Mouse (Mus musculus): ENCODE measurements at regions not wholly inside any gene's neighbourhood (a gene's known extent, or its start where the extent isn't known, plus 50 kb on each side); places are given as distances from the start of the nearest gene placed in this dataset.

- peak; percentile 76 to 89 for ATAC-seq (replicated peaks in 1 of 2; ENCODE audit: insufficient read depth in 1 of 2, low FRiP score in 2 of 2, low TSS enrichment in 1 of 2, low read depth in 1 of 2, poor library complexity in 2 of 2, severe bottlenecking in 2 of 2)
Measured at GRCm38 (mm10) chr13:6142771-6143170, 281.5 kb downstream of the Klf6 start.

GRCm38 (mm10) chr13:6153657-6154056, 292.4 kb downstream of the Klf6 start:
- ATAC-seq (replicated peaks in 1 of 2; ENCODE audit: insufficient read depth in 1 of 2, low FRiP score in 2 of 2, low TSS enrichment in 1 of 2, low read depth in 1 of 2, poor library complexity in 2 of 2, severe bottlenecking in 2 of 2), result peak; percentile 91 to 97

DNA sequence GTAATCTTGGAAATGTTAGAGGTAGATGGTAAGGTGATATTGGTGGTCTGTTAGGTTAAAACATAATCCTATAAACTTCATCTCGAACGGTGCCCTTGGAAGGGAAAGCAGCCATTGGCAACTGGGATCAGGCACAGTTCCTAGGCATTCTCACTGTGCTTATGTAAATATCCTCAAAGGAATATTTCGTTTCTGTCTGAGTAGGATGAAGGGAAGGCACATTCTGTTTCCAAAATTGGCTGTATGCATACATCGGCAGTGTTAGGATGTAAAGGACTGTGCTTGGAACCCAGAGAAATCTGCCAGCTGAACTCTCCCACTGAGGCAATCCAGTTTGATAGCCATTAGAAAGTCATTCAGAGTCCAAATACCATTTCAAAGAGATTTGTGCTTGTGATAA, 294.9 kb downstream of the Klf6 start:
- ATAC-seq (replicated peaks in 1 of 2; ENCODE audit: insufficient read depth in 1 of 2, low FRiP score in 2 of 2, low TSS enrichment in 1 of 2, low read depth in 1 of 2, poor library complexity in 2 of 2, severe bottlenecking in 2 of 2), result no peak

GRCm38 (mm10) chr13:6157029-6157428, 295.7 kb downstream of the Klf6 start:
- ATAC-seq (replicated peaks in 1 of 2; ENCODE audit: insufficient read depth in 1 of 2, low FRiP score in 2 of 2, low TSS enrichment in 1 of 2, low read depth in 1 of 2, poor library complexity in 2 of 2, severe bottlenecking in 2 of 2), result no peak

GRCm38 (mm10) chr13:6157946-6158345, 296.7 kb downstream of the Klf6 start:
- ATAC-seq (replicated peaks in 1 of 2; ENCODE audit: insufficient read depth in 1 of 2, low FRiP score in 2 of 2, low TSS enrichment in 1 of 2, low read depth in 1 of 2, poor library complexity in 2 of 2, severe bottlenecking in 2 of 2), result no peak

- no peak for ATAC-seq (replicated peaks in 1 of 2; ENCODE audit: insufficient read depth in 1 of 2, low FRiP score in 2 of 2, low TSS enrichment in 1 of 2, low read depth in 1 of 2, poor library complexity in 2 of 2, severe bottlenecking in 2 of 2)
Measured at GRCm38 (mm10) chr13:6159412-6159811, 298.1 kb downstream of the Klf6 start.

- no peak for ATAC-seq (replicated peaks in 1 of 2; ENCODE audit: insufficient read depth in 1 of 2, low FRiP score in 2 of 2, low TSS enrichment in 1 of 2, low read depth in 1 of 2, poor library complexity in 2 of 2, severe bottlenecking in 2 of 2)
Measured at GRCm38 (mm10) chr13:6165916-6166315, 304.6 kb downstream of the Klf6 start.

- no peak for ATAC-seq (replicated peaks in 1 of 2; ENCODE audit: insufficient read depth in 1 of 2, low FRiP score in 2 of 2, low TSS enrichment in 1 of 2, low read depth in 1 of 2, poor library complexity in 2 of 2, severe bottlenecking in 2 of 2)
Measured at GRCm38 (mm10) chr13:6167055-6167761, 305.9 kb downstream of the Klf6 start.

DNA sequence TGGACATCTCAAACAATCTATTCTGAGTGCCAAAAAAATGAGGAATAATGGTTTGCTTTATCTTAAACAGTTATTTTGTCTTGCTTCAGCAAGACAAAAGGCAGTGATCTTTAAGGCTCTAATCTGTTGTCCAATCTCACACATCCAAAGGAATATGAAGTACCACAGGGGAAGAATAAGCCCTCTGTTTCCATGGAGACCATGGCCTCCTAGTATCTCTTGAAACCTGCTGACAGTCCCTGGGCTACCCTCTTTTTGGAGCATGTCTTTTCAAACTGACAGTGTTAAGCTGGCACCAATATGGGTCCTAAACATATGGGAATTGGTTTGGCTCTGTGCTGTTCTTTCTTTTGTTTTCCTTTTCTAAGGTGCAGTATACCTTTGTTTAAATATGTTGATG, 311.8 kb downstream of the Klf6 start:
- no peak for ATAC-seq (replicated peaks in 1 of 2; ENCODE audit: insufficient read depth in 1 of 2, low FRiP score in 2 of 2, low TSS enrichment in 1 of 2, low read depth in 1 of 2, poor library complexity in 2 of 2, severe bottlenecking in 2 of 2)

DNA sequence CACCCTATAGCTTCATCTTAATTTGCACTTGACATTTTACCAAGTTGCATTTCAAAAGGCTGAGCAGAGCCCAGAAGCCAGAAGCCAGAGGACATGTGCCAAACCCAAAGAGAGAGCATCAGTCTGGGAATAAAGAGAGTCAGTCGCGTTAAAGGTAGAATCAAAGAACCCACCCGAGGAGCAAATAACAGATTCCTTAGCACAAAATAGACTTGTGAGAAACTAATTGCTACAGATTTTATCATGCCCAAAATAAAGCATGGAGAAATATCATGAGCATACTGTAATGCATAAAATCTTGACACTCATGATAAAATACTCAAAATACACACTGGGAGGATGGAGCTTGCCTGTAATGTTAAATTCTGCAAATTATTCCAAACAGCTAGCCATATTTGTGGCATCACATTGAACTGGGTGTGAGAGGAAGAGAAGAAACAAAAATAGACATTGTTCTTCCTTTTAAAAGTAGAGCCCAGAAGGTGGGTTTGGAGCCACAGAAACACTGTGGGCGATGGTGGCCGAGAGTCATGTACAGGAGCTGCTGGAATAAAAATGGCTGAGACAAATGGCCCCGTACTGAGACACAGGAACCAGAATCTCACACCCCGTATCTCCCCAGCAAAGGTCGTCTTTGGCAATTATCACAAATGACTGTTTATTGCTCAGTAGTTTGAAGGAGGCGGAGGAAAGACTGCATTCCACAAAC, 317.2 kb downstream of the Klf6 start:
- no peak for ATAC-seq (replicated peaks in 1 of 2; ENCODE audit: insufficient read depth in 1 of 2, low FRiP score in 2 of 2, low TSS enrichment in 1 of 2, low read depth in 1 of 2, poor library complexity in 2 of 2, severe bottlenecking in 2 of 2)

- no peak for ATAC-seq (replicated peaks in 1 of 2; ENCODE audit: insufficient read depth in 1 of 2, low FRiP score in 2 of 2, low TSS enrichment in 1 of 2, low read depth in 1 of 2, poor library complexity in 2 of 2, severe bottlenecking in 2 of 2)
Measured at GRCm38 (mm10) chr13:6189133-6189532, 327.9 kb downstream of the Klf6 start.

- ATAC-seq (replicated peaks in 1 of 2; ENCODE audit: insufficient read depth in 1 of 2, low FRiP score in 2 of 2, low TSS enrichment in 1 of 2, low read depth in 1 of 2, poor library complexity in 2 of 2, severe bottlenecking in 2 of 2), result no peak
Measured at GRCm38 (mm10) chr13:6189566-6189965, 328.3 kb downstream of the Klf6 start.

- no peak for ATAC-seq (replicated peaks in 1 of 2; ENCODE audit: insufficient read depth in 1 of 2, low FRiP score in 2 of 2, low TSS enrichment in 1 of 2, low read depth in 1 of 2, poor library complexity in 2 of 2, severe bottlenecking in 2 of 2)
Measured at GRCm38 (mm10) chr13:6191186-6191914, 330.1 kb downstream of the Klf6 start.

DNA sequence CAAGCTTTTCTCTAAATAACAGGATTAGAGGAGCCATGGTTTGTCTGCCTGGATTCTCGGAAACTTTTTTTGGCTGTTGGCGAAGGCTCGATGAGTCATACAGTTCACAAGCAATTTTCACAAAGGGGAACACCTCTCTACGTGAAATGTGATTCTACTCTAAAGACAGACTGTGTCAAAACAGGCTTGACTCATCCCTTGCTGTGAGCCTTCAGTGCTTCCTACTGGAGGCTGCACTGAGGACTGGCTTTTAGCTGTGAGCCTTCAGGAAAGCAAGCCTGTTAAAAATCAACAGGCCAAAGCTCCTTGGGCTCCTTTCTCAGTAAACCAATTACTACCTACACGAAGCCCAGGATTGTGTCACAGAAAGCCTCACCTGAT, 330.6 kb downstream of the Klf6 start:
- no peak for ATAC-seq (replicated peaks in 1 of 2; ENCODE audit: insufficient read depth in 1 of 2, low FRiP score in 2 of 2, low TSS enrichment in 1 of 2, low read depth in 1 of 2, poor library complexity in 2 of 2, severe bottlenecking in 2 of 2)

DNA sequence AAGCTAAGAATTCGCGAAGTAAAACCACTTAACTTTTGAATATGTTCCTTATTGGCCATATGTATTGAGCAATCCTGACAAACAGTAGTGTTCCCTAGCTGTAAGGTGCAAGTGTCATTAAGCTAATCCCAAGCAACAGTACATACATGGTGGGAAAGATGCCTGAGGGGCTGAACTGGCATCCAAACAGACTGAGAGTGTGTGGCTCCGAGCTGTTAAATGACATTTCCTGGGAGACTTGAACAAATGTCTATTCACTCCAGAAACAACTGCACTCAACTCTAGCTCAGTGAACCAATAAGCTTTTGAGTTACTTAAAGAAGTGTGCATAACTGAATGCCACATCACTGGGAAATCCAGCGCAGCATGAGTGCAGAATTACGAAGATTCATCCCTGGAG, 335.4 kb downstream of the Klf6 start:
- ATAC-seq (replicated peaks in 1 of 2; ENCODE audit: insufficient read depth in 1 of 2, low FRiP score in 2 of 2, low TSS enrichment in 1 of 2, low read depth in 1 of 2, poor library complexity in 2 of 2, severe bottlenecking in 2 of 2), result no peak

DNA sequence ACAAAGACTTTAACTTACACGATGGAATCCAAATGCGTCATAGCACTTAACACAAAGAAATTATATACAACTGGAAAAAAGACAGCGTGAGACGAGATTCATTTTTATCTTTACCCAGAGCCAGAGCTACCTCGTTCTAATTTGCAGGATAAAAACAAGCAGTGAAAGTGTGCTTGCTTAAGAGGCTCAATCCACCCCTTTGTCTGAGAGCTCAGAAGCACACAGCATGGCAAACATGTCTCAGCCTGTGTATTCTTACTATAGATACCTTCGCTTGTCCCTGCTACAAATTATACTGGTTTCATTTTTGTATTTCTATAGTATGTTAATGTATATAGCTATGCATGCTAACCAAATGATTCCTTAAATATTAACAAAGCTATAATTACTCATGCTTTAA, 337.8 kb downstream of the Klf6 start:
- no peak for ATAC-seq (replicated peaks in 1 of 2; ENCODE audit: insufficient read depth in 1 of 2, low FRiP score in 2 of 2, low TSS enrichment in 1 of 2, low read depth in 1 of 2, poor library complexity in 2 of 2, severe bottlenecking in 2 of 2)

GRCm38 (mm10) chr13:6201516-6201915, 340.2 kb downstream of the Klf6 start:
- no peak for ATAC-seq (replicated peaks in 1 of 2; ENCODE audit: insufficient read depth in 1 of 2, low FRiP score in 2 of 2, low TSS enrichment in 1 of 2, low read depth in 1 of 2, poor library complexity in 2 of 2, severe bottlenecking in 2 of 2)

- no peak for ATAC-seq (replicated peaks in 1 of 2; ENCODE audit: insufficient read depth in 1 of 2, low FRiP score in 2 of 2, low TSS enrichment in 1 of 2, low read depth in 1 of 2, poor library complexity in 2 of 2, severe bottlenecking in 2 of 2)
Measured at GRCm38 (mm10) chr13:6204801-6205200, 343.1 kb upstream of the Pitrm1 start.

Data from hematopoietic stem cell, adult 5-6 weeks (primary cell).